ENCODE assay signal across 8 mouse cellular contexts in the genomic region with DNA sequence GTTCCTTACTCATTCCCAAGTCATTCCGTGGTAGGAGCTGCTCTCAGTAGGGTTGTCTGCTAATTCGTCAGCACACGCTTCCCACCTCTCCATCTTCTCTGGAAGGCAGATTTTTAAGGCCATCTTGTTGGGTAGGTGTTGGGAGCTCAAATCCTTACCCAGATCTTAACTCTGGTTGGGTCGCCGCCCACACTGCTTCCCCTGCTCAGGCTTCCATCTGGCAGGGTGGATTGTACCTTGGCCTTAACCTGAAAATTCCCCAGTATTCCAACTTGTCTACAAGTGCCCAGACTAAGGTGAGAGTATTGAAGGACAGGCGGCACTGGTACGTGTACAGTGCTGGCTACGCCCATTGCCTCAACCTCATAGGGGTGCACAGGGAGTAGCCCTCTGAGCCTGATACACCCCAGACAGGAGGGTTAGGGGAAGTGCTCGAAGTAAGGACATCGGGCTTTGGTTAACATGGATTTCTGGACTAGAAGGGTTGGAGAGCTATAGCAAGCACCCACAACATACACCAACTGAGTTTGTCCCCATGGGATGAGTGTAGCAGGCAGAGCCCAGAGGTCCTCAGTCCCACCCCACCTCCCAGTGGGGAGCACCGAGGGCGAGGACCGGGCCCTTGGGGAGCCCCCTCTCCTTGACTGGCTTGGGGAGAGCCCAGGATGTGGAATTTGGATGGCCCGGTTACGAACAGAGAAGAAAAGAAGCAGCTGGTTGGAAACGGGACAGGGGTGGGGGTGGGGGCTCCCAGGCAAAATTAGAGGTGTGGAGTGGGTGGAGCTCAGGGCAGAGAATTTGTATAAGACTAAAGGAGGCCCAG. TPM values are rescaled to one million over a fixed set of nuclear protein-coding genes. Genes with fewer than 3 reads are reported as not detected.
DNase-seq lines count a peak whose midpoint lies in the region; ATAC-seq and TF ChIP-seq lines count a peak whose summit lies in the region.

No protein-coding gene starts in this region.

- no peak for TF ChIP-seq CTCF in E14TG2a.4 (conservative IDR thresholded peaks at IDR 0.05; ENCODE audit: low read length)

- H3K4me3 ChIP-seq in heart, embryonic 13.5 days, result peak overlapping the region; percentile 71
- H3K4me3 ChIP-seq in E14TG2a.4 (replicated peaks; ENCODE audit: low read length), result peak overlapping the region; percentile 69; the same call in 1 of the 2 replicates
- no peak overlapping the region for H3K4me3 ChIP-seq in embryonic facial prominence, embryonic 11.5 days (ENCODE audit: low read depth, low read length)
- H3K4me3 ChIP-seq in limb, embryonic 12.5 days (replicated peaks), result peak overlapping the region; percentile 58; the same call in 1 of the 2 replicates

- no peak for ATAC-seq in heart, embryonic 13.5 days (ENCODE audit: extremely low read depth, insufficient number of reproducible peaks, low FRiP score, low TSS enrichment)
- ATAC-seq in embryonic facial prominence, embryonic 11.5 days (replicated peaks; ENCODE audit: insufficient number of reproducible peaks, low FRiP score, low TSS enrichment, low read depth), result no peak
- no peak for ATAC-seq in limb, embryonic 12.5 days (ENCODE audit: insufficient number of reproducible peaks, insufficient read depth, low FRiP score, low TSS enrichment, low read depth)

- H3K9ac ChIP-seq in heart, embryonic 13.5 days, result peak overlapping the region; percentile 86
- peak overlapping the region; percentile 68; the same call in 1 of the 2 replicates for H3K9ac ChIP-seq in embryonic facial prominence, embryonic 11.5 days (replicated peaks; ENCODE audit: low read length)
- H3K9ac ChIP-seq in limb, embryonic 12.5 days (replicated peaks), result no peak overlapping the region

- peaks cover 56% of the 10 kb centered on the region for H3K27me3 ChIP-seq in heart, embryonic 13.5 days (replicated peaks)
- H3K27me3 ChIP-seq in E14TG2a.4 (ENCODE audit: insufficient read depth, low read length), result peaks cover 60% of the 10 kb centered on the region
- peaks cover 57% of the 10 kb centered on the region for H3K27me3 ChIP-seq in embryonic facial prominence, embryonic 11.5 days (ENCODE audit: control insufficient read depth, insufficient read depth, low read length)
- peaks cover 56% of the 10 kb centered on the region for H3K27me3 ChIP-seq in limb, embryonic 12.5 days

- no peak for DNase-seq in heart, adult 18-20 months
- DNase-seq in embryonic facial prominence, embryonic 11.5 days (ENCODE audit: low spot score), result no peak
- DNase-seq in c-Kit-positive CD71-positive TER-119-positive erythroid progenitor cells, embryonic 14.5 days (ENCODE audit: low spot score), result no peak
- DNase-seq in urinary bladder, postnatal 10 days (ENCODE audit: low spot score), result no peak
- no peak for DNase-seq in adrenal gland, adult 2 months

- H3K27ac ChIP-seq in heart, embryonic 13.5 days (replicated peaks), result no peak overlapping the region
- no peak overlapping the region for H3K27ac ChIP-seq in embryonic facial prominence, embryonic 11.5 days (replicated peaks; ENCODE audit: low read depth, low read length)
- H3K27ac ChIP-seq in limb, embryonic 12.5 days, result no peak overlapping the region

- H3K36me3 ChIP-seq in heart, embryonic 13.5 days, result peaks cover 15% of the 10 kb centered on the region
- H3K36me3 ChIP-seq in E14TG2a.4 (ENCODE audit: insufficient read depth, low read length), result peaks cover 21% of the 10 kb centered on the region
- H3K36me3 ChIP-seq in embryonic facial prominence, embryonic 11.5 days (replicated peaks; ENCODE audit: control insufficient read depth, insufficient read depth, low read depth, low read length), result no peaks in the 10 kb centered on the region
- peaks cover 21% of the 10 kb centered on the region for H3K36me3 ChIP-seq in limb, embryonic 12.5 days

- no peaks in the 10 kb centered on the region for H3K9me3 ChIP-seq in heart, embryonic 13.5 days
- no peaks in the 10 kb centered on the region for H3K9me3 ChIP-seq in E14TG2a.4 (ENCODE audit: low read length)
- no peaks in the 10 kb centered on the region for H3K9me3 ChIP-seq in embryonic facial prominence, embryonic 11.5 days (replicated peaks; ENCODE audit: control insufficient read depth, low read length)
- H3K9me3 ChIP-seq in limb, embryonic 12.5 days, result no peaks in the 10 kb centered on the region

- H3K4me1 ChIP-seq in heart, embryonic 13.5 days, result peaks cover 64% of the 10 kb centered on the region
- H3K4me1 ChIP-seq in E14TG2a.4 (replicated peaks; ENCODE audit: low read depth, low read length), result peaks cover 63% of the 10 kb centered on the region
- peaks cover 5% of the 10 kb centered on the region for H3K4me1 ChIP-seq in embryonic facial prominence, embryonic 11.5 days (ENCODE audit: control insufficient read depth, insufficient read depth, low read length)
- peaks cover 63% of the 10 kb centered on the region for H3K4me1 ChIP-seq in limb, embryonic 12.5 days (replicated peaks)

- 69% methylated on average over 16 of the region's 16 CpGs for WGBS in heart, embryonic 13.5 days
- 69% methylated on average over 16 of the region's 16 CpGs for WGBS in embryonic facial prominence, embryonic 11.5 days
- WGBS in limb, embryonic 12.5 days, result 68% methylated on average over 16 of the region's 16 CpGs

- H3K4me2 ChIP-seq in heart, embryonic 13.5 days, result peak overlapping the region; percentile 90
- H3K4me2 ChIP-seq in embryonic facial prominence, embryonic 11.5 days (ENCODE audit: low read depth, low read length), result peak overlapping the region; percentile 73; the same call in 1 of the 2 replicates
- H3K4me2 ChIP-seq in limb, embryonic 12.5 days, result peak overlapping the region; percentile 95

RNA-seq across cellular contexts. Expression of a gene that starts 1.2 kb away (rescaled TPM):
- polyA plus RNA-seq in heart, embryonic 13.5 days (2015; fragmentation: Nextera tagmentation; extraction: Ambion mirVana), result 177 and 199 TPM in 2 replicates
- total RNA-seq in heart, adult 18-20 months (2021), result 10 to 100 TPM; 55.9 to 72.5 TPM
- polyA plus RNA-seq in embryonic facial prominence, embryonic 11.5 days (2014; fragmentation: Nextera tagmentation; extraction: Ambion mirVana), result 145 and 157 TPM in 2 replicates
- polyA plus RNA-seq in limb, embryonic 12.5 days (2016; fragmentation: Nextera tagmentation; extraction: Ambion mirVana), result 183 and 184 TPM in 2 replicates
- total RNA-seq in adrenal gland, adult 2 months (2021), result 10 to 100 TPM; 53.5 to 54.1 TPM
- 36.7 and 53.4 TPM in 2 replicates for polyA plus RNA-seq in adrenal gland, adult 2 months (2012; rRNA removed)

RNA-seq across cellular contexts. Expression of a gene that starts 1.6 kb away (rescaled TPM):
- 4.6 and 7.3 TPM in 2 replicates for polyA plus RNA-seq in heart, embryonic 13.5 days (2015; fragmentation: Nextera tagmentation; extraction: Ambion mirVana)
- total RNA-seq in heart, adult 18-20 months (2021), result 1 to 10 TPM in 1 of 2 experiments, under 1 TPM in 1; 0.55 to 1.4 TPM
- 1.2 and 8.5 TPM in 2 replicates for polyA plus RNA-seq in embryonic facial prominence, embryonic 11.5 days (2014; fragmentation: Nextera tagmentation; extraction: Ambion mirVana)
- polyA plus RNA-seq in limb, embryonic 12.5 days (2016; fragmentation: Nextera tagmentation; extraction: Ambion mirVana), result 2.3 and 3.0 TPM in 2 replicates
- total RNA-seq in adrenal gland, adult 2 months (2021), result 1 to 10 TPM; 2.3 to 7.4 TPM
- polyA plus RNA-seq in adrenal gland, adult 2 months (2012; rRNA removed), result 4.2 and 8.8 TPM in 2 replicates

RNA-seq across cellular contexts. Expression of a gene that starts 5.3 kb away (rescaled TPM):
- polyA plus RNA-seq in heart, embryonic 13.5 days (2015; fragmentation: Nextera tagmentation; extraction: Ambion mirVana), result 0.14 and 0.27 TPM in 2 replicates
- total RNA-seq in heart, adult 18-20 months (2021), result under 1 TPM; 0.10 to 0.46 TPM
- 0.07 and 0.25 TPM in 2 replicates for polyA plus RNA-seq in embryonic facial prominence, embryonic 11.5 days (2014; fragmentation: Nextera tagmentation; extraction: Ambion mirVana)
- 0.08 and 0.23 TPM in 2 replicates for polyA plus RNA-seq in limb, embryonic 12.5 days (2016; fragmentation: Nextera tagmentation; extraction: Ambion mirVana)
- 1 to 10 TPM; 1.4 to 2.1 TPM for total RNA-seq in adrenal gland, adult 2 months (2021)
- 10.5 and 13.5 TPM in 2 replicates for polyA plus RNA-seq in adrenal gland, adult 2 months (2012; rRNA removed)

RNA-seq across cellular contexts. Expression of a gene that starts 18.6 kb away (rescaled TPM):
- polyA plus RNA-seq in heart, embryonic 13.5 days (2015; fragmentation: Nextera tagmentation; extraction: Ambion mirVana), result 277 and 302 TPM in 2 replicates
- total RNA-seq in heart, adult 18-20 months (2021), result 100 to 1,000 TPM; 223 to 241 TPM
- 336 and 375 TPM in 2 replicates for polyA plus RNA-seq in embryonic facial prominence, embryonic 11.5 days (2014; fragmentation: Nextera tagmentation; extraction: Ambion mirVana)
- polyA plus RNA-seq in limb, embryonic 12.5 days (2016; fragmentation: Nextera tagmentation; extraction: Ambion mirVana), result 320 and 329 TPM in 2 replicates
- total RNA-seq in adrenal gland, adult 2 months (2021), result 100 to 1,000 TPM; 307 to 329 TPM
- 127 and 140 TPM in 2 replicates for polyA plus RNA-seq in adrenal gland, adult 2 months (2012; rRNA removed)

RNA-seq across cellular contexts. Expression of a gene that starts 29.5 kb away (rescaled TPM):
- polyA plus RNA-seq in heart, embryonic 13.5 days (2015; fragmentation: Nextera tagmentation; extraction: Ambion mirVana), result 21.0 and 22.9 TPM in 2 replicates
- total RNA-seq in heart, adult 18-20 months (2021), result 10 to 100 TPM; 15.7 to 17.6 TPM
- polyA plus RNA-seq in embryonic facial prominence, embryonic 11.5 days (2014; fragmentation: Nextera tagmentation; extraction: Ambion mirVana), result 35.6 and 36.0 TPM in 2 replicates
- 36.9 and 39.2 TPM in 2 replicates for polyA plus RNA-seq in limb, embryonic 12.5 days (2016; fragmentation: Nextera tagmentation; extraction: Ambion mirVana)
- total RNA-seq in adrenal gland, adult 2 months (2021), result 10 to 100 TPM; 22.3 to 29.0 TPM
- polyA plus RNA-seq in adrenal gland, adult 2 months (2012; rRNA removed), result 11.1 and 12.7 TPM in 2 replicates
